Mouse (Mus musculus): ENCODE data around the gene Rpl21. TPM values are rescaled to one million over a fixed set of nuclear protein-coding genes. Genes with fewer than 3 reads are reported as not detected.

Rpl21 gene
- polyA plus RNA-seq, 1 experiment from 2014 or later, result 315 TPM

DNA sequence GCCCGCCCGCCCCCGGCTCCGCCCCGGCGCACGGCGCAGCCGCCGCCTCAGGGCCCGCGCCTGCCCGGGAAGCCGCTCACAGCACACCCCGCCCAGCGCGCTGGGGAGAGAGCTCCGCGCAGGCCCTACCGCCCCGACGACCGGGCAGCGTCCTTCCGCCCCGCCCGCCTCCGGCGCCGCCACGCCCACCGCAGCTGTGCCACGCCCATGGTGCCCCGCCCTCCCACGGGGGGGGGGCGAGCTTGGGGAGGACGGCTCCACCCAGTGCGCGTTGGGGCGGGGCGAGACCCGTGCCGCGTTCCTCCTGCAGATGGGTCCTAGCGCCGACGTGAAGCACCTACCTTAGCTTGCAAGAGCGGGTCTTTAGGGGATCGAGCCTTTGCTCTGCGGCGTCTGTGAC, 37.8 kb upstream of the Rpl21 start, which contains the start of gene Usp12:
Usp12 (minus strand) TSS at position 154 of the 400 bp plus-strand sequence.
- WGBS, result 0% methylated on average over 34 of the region's 51 CpGs
- peaks cover 28% of the 10 kb centered on the region for H3K4me1 ChIP-seq (ENCODE audit: control insufficient read depth, insufficient read depth, low read depth, low read length)
- peak; percentile 97 for ATAC-seq

DNA sequence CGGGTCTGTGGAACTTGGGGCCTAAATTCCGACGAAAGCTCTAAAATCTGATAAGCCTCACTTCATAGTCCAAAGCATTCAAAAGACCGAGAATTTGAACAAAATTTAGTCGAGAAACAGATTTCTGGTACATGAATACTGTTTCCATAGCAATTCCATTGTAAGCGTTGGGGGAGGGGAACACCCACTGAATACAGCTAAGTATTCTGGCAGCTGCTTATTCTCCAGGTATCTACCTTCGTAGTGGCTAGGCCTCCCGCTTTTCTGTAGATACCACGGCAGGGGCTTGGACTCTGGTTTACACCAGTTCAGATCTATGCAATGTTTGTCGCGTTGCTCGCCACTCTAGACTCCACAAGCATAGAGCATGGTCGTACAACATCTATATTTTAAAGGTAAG, 37.0 kb upstream of the Rpl21 start:
- Histone ChIP-seq H3K4me1 (ENCODE audit: control insufficient read depth, insufficient read depth, low read depth, low read length) (peaks cover 27% of the 10 kb centered on the region), H3K27me3 (replicated peaks; ENCODE audit: control insufficient read depth, insufficient read depth, low read length) (no peaks in the 10 kb centered on the region), H3K27ac (ENCODE audit: low read depth, low read length) (no peak overlapping the region), H3K36me3 (ENCODE audit: control insufficient read depth, insufficient read depth, low read length) (no peaks in the 10 kb centered on the region), H3K4me2 (ENCODE audit: low read length) (no peak overlapping the region), H3K4me3 (ENCODE audit: low read length) (no peak overlapping the region), H3K9ac (ENCODE audit: low read depth, low read length) (no peak overlapping the region), H3K9me3 (ENCODE audit: control insufficient read depth, low read length) (no peaks in the 10 kb centered on the region)
- no peak for ATAC-seq
- WGBS, result 69% methylated on average over 13 of the region's 13 CpGs

More for the DNA sequence above, 37.8 kb upstream of the Rpl21 start, which contains the start of gene Usp12:
- H3K36me3 ChIP-seq (ENCODE audit: control insufficient read depth, insufficient read depth, low read length), result no peaks in the 10 kb centered on the region
- peak within 1 kb of the TSS; percentile 81 for H3K4me2 ChIP-seq (ENCODE audit: low read length)
- H3K4me3 ChIP-seq (ENCODE audit: low read length), result peak within 1 kb of the TSS; percentile 99
- no peaks in the 10 kb centered on the region for H3K9me3 ChIP-seq (ENCODE audit: control insufficient read depth, low read length)
- no peaks in the 10 kb centered on the region for H3K27me3 ChIP-seq (replicated peaks; ENCODE audit: control insufficient read depth, insufficient read depth, low read length)
- H3K9ac ChIP-seq (ENCODE audit: low read depth, low read length), result peak within 1 kb of the TSS; percentile 98
- H3K27ac ChIP-seq (ENCODE audit: low read depth, low read length), result peak within 1 kb of the TSS; percentile 88

DNA sequence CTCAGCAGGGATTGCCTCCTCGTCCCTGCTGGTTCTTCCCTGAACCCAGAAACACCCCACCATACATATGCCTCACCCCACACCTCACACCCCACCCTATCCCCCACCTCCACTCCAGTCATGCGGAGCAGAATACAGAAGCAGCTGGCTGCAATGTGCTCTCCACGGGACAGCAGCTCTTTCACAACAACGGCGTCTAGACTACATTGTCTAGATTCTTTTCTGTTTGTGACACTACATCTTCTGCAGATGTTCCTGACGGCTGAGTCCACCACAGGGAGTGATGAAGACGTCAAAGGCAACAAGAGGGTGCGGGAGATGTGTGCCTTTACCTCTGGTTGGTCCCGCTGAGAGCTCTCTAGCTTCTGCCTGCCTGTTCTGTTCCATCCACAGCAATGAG, 34.7 kb upstream of the Rpl21 start:
- H3K4me3 ChIP-seq (ENCODE audit: low read length), result no peak overlapping the region
- H3K9ac ChIP-seq (ENCODE audit: low read depth, low read length), result no peak overlapping the region
- H3K27ac ChIP-seq (ENCODE audit: low read depth, low read length), result no peak overlapping the region
- H3K4me2 ChIP-seq (ENCODE audit: low read length), result no peak overlapping the region
- no peak for ATAC-seq
- 30% methylated on average over 9 of the region's 9 CpGs for WGBS
- H3K9me3 ChIP-seq (ENCODE audit: control insufficient read depth, low read length), result peaks cover 4% of the 10 kb centered on the region; the same call in 1 of the 2 replicates
- H3K4me1 ChIP-seq (ENCODE audit: control insufficient read depth, insufficient read depth, low read depth, low read length), result peaks cover 5% of the 10 kb centered on the region
- H3K27me3 ChIP-seq (replicated peaks; ENCODE audit: control insufficient read depth, insufficient read depth, low read length), result no peaks in the 10 kb centered on the region
- H3K36me3 ChIP-seq (ENCODE audit: control insufficient read depth, insufficient read depth, low read length), result no peaks in the 10 kb centered on the region

DNA sequence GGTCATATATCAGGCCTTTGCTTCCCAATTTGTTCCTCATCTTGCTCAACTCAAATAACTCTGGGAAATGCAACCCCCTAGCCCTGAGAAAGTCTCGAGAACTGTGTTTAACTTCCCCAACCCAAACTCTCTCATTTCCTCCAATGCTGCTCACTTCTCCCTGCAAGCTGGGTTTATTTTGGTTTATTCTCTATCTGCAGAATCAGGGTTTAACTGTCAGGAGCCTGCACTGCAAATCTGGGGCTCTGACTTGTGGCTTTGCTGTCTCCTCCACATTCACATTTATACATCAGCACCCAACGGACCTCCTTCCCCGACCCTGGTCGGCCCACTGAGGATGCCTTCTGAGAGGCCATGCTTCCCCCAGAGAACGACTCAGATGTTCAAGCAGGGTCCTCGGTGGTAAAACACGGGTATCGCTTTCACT, 26.7 kb upstream of the Rpl21 start:
- no peak for ATAC-seq
- Histone ChIP-seq H3K4me2 (ENCODE audit: low read length) (no peak overlapping the region), H3K4me1 (ENCODE audit: control insufficient read depth, insufficient read depth, low read depth, low read length) (no peaks in the 10 kb centered on the region), H3K36me3 (ENCODE audit: control insufficient read depth, insufficient read depth, low read length) (no peaks in the 10 kb centered on the region), H3K4me3 (ENCODE audit: low read length) (no peak overlapping the region), H3K9me3 (ENCODE audit: control insufficient read depth, low read length) (peaks cover 4% of the 10 kb centered on the region; the same call in 1 of the 2 replicates), H3K9ac (ENCODE audit: low read depth, low read length) (no peak overlapping the region), H3K27ac (ENCODE audit: low read depth, low read length) (no peak overlapping the region; the same call in 1 of the 2 replicates), H3K27me3 (replicated peaks; ENCODE audit: control insufficient read depth, insufficient read depth, low read length) (no peaks in the 10 kb centered on the region)
- 83% methylated on average over 8 of the region's 8 CpGs for WGBS

DNA sequence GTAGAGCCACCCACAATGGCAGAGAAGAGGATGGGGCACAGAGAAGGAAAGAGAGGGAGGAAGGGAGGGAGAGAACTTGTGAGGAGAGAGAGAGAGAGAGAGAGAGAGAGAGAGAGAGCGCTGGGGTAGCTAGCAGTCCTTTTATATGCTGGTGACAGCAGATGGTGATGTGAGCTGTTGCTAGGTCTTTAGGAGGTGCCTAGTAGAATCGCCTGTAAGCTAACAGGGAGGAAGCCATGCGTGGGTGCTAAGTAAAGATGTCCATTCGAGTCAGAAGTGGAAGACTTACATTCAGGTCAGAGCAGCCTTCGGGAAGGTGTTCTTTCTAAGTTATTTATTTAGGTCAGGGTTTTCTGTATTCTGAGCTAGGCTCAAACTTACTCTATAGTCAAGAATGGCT, 22.7 kb upstream of the Rpl21 start:
- Histone ChIP-seq H3K9ac (ENCODE audit: low read depth, low read length) (no peak overlapping the region), H3K9me3 (ENCODE audit: control insufficient read depth, low read length) (no peaks in the 10 kb centered on the region), H3K4me3 (ENCODE audit: low read length) (no peak overlapping the region), H3K27ac (ENCODE audit: low read depth, low read length) (no peak overlapping the region), H3K4me2 (ENCODE audit: low read length) (no peak overlapping the region), H3K4me1 (ENCODE audit: control insufficient read depth, insufficient read depth, low read depth, low read length) (no peaks in the 10 kb centered on the region), H3K36me3 (ENCODE audit: control insufficient read depth, insufficient read depth, low read length) (no peaks in the 10 kb centered on the region), H3K27me3 (replicated peaks; ENCODE audit: control insufficient read depth, insufficient read depth, low read length) (no peaks in the 10 kb centered on the region)
- 75% methylated on average over 5 of the region's 5 CpGs for WGBS
- ATAC-seq, result no peak

DNA sequence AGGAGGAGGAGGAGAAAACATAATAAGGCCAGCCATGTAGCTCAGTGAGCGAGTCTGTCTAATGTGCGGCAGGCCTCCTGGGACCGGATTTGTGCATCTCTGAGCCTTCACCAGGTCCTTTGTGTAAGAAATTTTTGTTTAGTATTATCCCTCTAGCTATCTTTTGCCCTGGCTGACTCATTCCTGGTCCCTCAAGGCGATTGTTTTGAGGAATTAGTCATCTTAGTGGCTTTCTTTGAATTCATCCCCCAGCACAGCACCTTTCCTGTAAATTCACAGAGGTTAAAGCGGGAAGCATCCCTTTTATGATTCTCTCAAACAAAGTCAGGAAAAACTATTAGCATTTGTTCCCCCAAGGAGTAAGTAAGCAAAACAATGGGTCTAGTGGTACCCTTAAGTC, 19.8 kb upstream of the Rpl21 start:
- Histone ChIP-seq H3K36me3 (ENCODE audit: control insufficient read depth, insufficient read depth, low read length) (no peaks in the 10 kb centered on the region), H3K9ac (ENCODE audit: low read depth, low read length) (no peak overlapping the region), H3K27me3 (replicated peaks; ENCODE audit: control insufficient read depth, insufficient read depth, low read length) (no peaks in the 10 kb centered on the region), H3K27ac (ENCODE audit: low read depth, low read length) (no peak overlapping the region), H3K4me1 (ENCODE audit: control insufficient read depth, insufficient read depth, low read depth, low read length) (no peaks in the 10 kb centered on the region), H3K4me3 (ENCODE audit: low read length) (no peak overlapping the region), H3K4me2 (ENCODE audit: low read length) (no peak overlapping the region), H3K9me3 (ENCODE audit: control insufficient read depth, low read length) (no peaks in the 10 kb centered on the region)
- ATAC-seq, result no peak
- 92% methylated on average over 5 of the region's 5 CpGs for WGBS

DNA sequence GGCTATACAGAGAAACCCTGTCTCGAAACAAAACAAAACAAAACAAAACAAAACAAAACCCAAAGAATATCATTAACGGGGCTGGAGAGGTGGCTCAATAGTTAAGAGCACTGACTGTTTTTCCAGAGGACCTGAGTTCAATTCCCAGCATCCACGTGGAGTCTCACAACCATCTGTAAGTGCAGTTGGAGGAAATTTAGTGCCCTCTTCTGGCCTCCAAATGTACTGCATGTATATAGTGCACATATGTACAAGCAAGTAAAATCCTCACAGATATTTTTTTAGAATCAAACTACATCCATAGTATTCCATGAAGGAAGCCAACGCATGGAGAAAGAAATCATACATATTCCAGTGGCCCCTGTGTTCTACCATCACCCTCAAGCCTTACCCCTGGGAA, 19.3 kb upstream of the Rpl21 start:
- no peak overlapping the region for H3K9ac ChIP-seq (ENCODE audit: low read depth, low read length)
- no peaks in the 10 kb centered on the region for H3K27me3 ChIP-seq (replicated peaks; ENCODE audit: control insufficient read depth, insufficient read depth, low read length)
- H3K4me2 ChIP-seq (ENCODE audit: low read length), result no peak overlapping the region
- no peak overlapping the region for H3K4me3 ChIP-seq (ENCODE audit: low read length)
- H3K4me1 ChIP-seq (ENCODE audit: control insufficient read depth, insufficient read depth, low read depth, low read length), result no peaks in the 10 kb centered on the region
- no peak for ATAC-seq
- no peaks in the 10 kb centered on the region for H3K9me3 ChIP-seq (ENCODE audit: control insufficient read depth, low read length)
- 88% methylated on average over 4 of the region's 4 CpGs for WGBS
- no peak overlapping the region for H3K27ac ChIP-seq (ENCODE audit: low read depth, low read length)
- no peaks in the 10 kb centered on the region for H3K36me3 ChIP-seq (ENCODE audit: control insufficient read depth, insufficient read depth, low read length)

DNA sequence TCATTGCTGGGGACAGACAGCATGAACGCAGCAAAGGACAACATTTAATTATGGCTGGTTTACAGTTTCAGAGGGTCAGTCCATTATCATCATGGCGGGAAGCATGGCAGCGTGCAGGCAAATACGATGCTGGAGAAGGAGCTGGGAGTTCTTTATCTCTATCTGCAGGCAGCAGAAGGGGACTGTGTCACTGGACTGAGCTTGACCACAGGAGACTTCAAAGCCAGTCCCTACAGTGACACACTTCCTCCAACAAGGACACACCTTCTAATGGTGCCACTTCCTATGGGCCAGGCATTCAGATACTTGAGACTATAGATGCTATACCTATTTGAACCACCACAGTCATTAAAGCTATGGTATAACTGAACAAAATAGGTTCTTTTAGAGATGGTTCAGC, 17.3 kb upstream of the Rpl21 start:
- Histone ChIP-seq H3K9me3 (ENCODE audit: control insufficient read depth, low read length) (no peaks in the 10 kb centered on the region), H3K9ac (ENCODE audit: low read depth, low read length) (no peak overlapping the region), H3K36me3 (ENCODE audit: control insufficient read depth, insufficient read depth, low read length) (no peaks in the 10 kb centered on the region), H3K27ac (ENCODE audit: low read depth, low read length) (no peak overlapping the region), H3K27me3 (replicated peaks; ENCODE audit: control insufficient read depth, insufficient read depth, low read length) (no peaks in the 10 kb centered on the region), H3K4me2 (ENCODE audit: low read length) (no peak overlapping the region), H3K4me3 (ENCODE audit: low read length) (no peak overlapping the region), H3K4me1 (ENCODE audit: control insufficient read depth, insufficient read depth, low read depth, low read length) (no peaks in the 10 kb centered on the region; the same call in 1 of the 2 replicates)
- 81% methylated on average over 4 of the region's 4 CpGs for WGBS
- ATAC-seq, result no peak

DNA sequence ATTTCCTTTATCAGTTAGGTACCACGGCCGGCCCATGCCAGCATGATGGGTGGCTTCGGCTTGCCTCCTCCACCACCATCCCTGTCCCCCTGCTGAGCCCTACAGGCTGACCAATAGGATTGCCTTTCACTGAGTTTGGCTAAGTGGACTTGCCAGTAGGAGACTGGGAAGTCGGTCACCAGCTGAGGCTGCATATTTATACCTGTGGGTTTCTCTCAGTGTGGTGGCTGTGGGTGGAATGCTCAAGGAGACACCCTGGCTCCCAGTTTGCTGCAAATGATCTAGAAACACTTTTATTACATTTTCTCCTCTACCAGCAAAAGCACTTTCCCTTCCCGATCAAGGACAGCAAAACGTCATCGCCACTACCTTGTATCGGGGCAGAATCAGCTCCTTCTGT, 15.1 kb upstream of the Rpl21 start:
- 84% methylated on average over 8 of the region's 8 CpGs for WGBS
- H3K4me3 ChIP-seq (ENCODE audit: low read length), result no peak overlapping the region
- no peak overlapping the region for H3K4me2 ChIP-seq (ENCODE audit: low read length)
- no peak overlapping the region for H3K27ac ChIP-seq (ENCODE audit: low read depth, low read length)
- H3K36me3 ChIP-seq (ENCODE audit: control insufficient read depth, insufficient read depth, low read length), result no peaks in the 10 kb centered on the region
- H3K27me3 ChIP-seq (replicated peaks; ENCODE audit: control insufficient read depth, insufficient read depth, low read length), result no peaks in the 10 kb centered on the region
- ATAC-seq, result no peak
- no peaks in the 10 kb centered on the region; the same call in 1 of the 2 replicates for H3K4me1 ChIP-seq (ENCODE audit: control insufficient read depth, insufficient read depth, low read depth, low read length)
- H3K9me3 ChIP-seq (ENCODE audit: control insufficient read depth, low read length), result no peaks in the 10 kb centered on the region
- no peak overlapping the region for H3K9ac ChIP-seq (ENCODE audit: low read depth, low read length)

Measured in hindbrain, embryonic 16.5 days (tissue).